Mouse (Mus musculus): Measurements from ENCODE around the gene Utp14a.
A peak's percentile ranks its signal among the peaks of the same experiment; 100 is the strongest.
"Not testable (repeated sequence)": the region's sequence is repeated elsewhere in the genome, so short reads cannot be mapped to it uniquely, and the experiment has no call there.

Utp14a gene

GRCm38 (mm10) chrX:48256468-48257007 lies at the start of gene Utp14a:
Utp14a (plus strand) TSS chrX:48256862.
- DNase-seq = peak; percentile 95 to 98

GRCm38 (mm10) chrX:48207761-48208487 lies 48.7 kb upstream of the Utp14a start:
- peak; percentile 61 to 67 for DNase-seq

- peak; percentile 92 to 94 for DNase-seq
Measured at GRCm38 (mm10) chrX:48208519-48209185, 48.0 kb upstream of the Utp14a start, which contains the start of gene Zdhhc9. Zdhhc9 (minus strand) TSS chrX:48208878.

GRCm38 (mm10) chrX:48209746-48210145 lies 46.9 kb upstream of the Utp14a start:
- DNase-seq = not testable (repeated sequence)

DNA sequence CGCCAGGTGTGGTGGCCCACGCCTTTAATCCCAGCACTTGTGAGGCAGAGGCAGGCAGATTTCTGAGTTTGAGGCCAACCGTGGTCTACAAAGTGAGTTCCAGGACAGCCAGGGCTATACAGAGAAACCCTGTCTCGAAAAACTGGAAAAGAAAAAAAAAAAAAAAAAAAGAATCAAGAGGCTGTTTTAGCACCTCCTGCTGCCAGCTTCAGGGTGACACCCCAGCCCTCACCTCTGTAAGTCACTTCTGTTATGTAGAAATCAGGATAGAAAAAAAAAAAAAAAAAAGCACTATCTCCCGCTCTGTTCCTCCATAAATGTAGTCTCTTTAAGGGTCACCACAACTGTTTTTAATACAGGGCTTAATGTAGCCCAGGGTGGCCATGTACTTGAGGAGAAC lies 37.2 kb upstream of the Utp14a start:
- no peak for DNase-seq

DNA sequence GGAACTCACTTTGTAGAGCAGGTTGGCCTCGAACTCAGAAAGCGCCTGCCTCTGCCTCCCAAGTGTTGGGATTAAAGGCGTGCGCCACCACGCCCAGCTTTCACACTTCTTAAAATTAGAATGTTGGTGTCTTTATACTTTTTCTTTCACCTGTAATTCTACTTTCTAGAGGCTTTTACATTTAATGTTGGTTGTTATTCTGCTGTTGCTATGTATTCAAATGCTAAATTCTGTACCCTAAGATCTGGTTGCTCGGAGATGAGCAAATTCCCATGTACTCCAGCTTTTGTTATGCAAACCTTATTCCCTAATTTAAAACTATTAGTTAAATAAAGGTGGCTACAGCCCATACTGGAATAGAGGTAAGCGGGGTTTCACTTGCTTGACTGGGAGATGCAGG lies 34.0 kb upstream of the Utp14a start:
- DNase-seq = no peak

- no peak for DNase-seq
Measured at GRCm38 (mm10) chrX:48226225-48226624, 30.4 kb upstream of the Utp14a start.

DNA sequence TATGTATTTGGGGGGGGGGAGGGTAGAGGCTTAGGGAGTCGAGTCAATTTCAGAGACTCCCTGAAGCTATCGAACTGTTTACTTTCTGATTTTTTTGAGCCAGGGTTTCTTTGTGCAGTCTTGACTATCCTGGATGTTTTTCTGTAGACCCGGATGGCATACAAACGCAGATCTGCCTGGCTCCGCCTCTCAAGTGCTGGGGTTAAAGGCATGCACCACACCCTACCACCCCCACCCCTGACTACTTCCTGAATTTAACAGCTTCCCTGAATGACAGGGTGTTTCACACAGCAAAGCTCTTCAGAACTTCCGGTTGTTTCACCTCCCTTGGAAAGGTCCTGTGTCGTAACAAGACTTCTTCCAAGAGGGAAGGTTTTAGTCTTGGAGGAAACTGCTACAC lies 22.2 kb upstream of the Utp14a start:
- no peak for DNase-seq

DNA sequence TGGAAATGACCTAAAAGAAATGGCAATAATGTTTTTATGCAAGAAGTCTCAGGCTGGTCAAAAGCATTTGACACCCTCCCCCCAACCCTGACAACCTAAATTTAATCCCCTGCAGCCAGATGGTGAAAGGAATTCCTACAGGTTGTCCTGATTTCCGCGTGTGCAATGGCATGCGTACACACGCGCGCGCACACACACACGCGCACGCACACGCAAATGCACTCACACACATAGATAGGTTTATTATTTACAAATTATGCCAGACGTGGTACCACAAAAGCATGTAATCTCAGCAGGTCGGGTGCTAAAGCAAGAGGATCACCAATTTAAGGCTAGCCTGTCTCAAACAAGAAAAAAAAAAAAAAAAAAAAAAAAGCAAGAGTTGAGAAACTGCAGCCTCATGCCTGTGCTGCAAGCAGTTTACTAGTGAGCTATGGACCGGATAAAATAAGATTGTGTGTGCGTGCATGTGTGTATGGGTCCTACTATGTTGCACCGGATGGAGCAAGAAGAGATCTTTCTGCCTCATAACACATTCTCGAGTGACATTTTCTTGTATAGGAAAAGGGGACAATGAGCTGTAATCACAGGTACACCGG lies 733 bp upstream of the Utp14a start:
- DNase-seq = peak; percentile 25 to 26

DNA sequence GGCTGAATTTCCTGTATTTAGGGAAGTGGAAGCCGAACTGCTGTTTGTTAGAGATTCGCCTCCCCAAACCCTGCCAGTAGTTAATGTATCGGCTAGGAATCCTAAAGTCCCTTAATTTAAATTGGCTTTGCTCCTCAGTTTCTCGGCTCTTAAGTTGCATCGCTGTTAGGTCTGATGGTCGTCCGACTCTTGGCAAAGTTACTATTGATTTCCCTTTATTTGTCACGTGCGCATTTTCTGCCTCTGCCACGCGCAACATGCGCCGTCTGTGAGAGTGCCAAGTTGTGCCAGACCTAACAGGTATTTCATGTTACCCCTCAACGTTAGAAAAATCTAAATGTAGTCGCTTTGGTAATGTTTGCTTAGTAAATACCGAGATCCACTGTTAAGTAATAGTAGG lies 349 bp downstream of the Utp14a start:
- DNase-seq = peak in 1 of 2 experiments; percentile 20

DNA sequence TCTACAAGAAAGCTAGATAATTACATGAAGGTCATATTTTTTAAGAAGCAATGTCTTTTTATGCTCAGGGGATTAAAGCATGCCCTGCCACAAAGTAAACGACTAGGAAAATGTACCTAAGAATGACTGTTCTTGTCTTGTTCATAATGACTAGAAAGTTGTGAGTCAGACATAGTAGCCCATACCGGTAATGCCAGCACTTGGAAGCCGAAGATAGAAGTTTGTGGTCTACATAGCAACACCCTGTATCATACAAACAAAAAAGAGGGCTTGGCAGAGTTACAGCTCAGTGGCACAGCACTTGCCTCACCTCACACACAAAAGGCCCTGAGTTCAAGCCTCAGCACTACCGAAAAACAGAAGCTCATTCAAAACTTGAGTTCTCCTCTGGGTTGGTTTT lies 15.0 kb downstream of the Utp14a start:
- DNase-seq = no peak

- DNase-seq = no peak
Measured at GRCm38 (mm10) chrX:48274634-48275033, 18.0 kb downstream of the Utp14a start.

DNA sequence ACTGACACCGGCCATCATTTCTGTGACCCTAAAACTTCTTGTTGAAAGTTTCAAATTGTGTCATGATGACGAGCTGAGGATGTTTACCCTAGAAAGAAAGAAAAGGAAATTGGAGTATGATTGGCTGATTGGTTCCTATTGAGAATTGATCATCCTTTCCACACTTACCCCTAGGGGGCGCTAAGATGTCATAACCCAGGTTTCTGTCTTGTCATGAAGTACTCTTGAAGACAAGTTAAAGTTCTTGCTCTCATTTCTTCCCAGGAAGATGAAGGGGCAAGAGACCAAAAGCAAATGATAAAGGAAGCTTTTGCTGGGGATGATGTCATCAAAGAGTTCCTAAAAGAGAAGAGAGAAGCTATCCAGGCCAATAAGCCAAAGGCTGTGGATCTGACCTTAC lies 21.4 kb downstream of the Utp14a start:
- peak; percentile 62 to 73 for DNase-seq

DNA sequence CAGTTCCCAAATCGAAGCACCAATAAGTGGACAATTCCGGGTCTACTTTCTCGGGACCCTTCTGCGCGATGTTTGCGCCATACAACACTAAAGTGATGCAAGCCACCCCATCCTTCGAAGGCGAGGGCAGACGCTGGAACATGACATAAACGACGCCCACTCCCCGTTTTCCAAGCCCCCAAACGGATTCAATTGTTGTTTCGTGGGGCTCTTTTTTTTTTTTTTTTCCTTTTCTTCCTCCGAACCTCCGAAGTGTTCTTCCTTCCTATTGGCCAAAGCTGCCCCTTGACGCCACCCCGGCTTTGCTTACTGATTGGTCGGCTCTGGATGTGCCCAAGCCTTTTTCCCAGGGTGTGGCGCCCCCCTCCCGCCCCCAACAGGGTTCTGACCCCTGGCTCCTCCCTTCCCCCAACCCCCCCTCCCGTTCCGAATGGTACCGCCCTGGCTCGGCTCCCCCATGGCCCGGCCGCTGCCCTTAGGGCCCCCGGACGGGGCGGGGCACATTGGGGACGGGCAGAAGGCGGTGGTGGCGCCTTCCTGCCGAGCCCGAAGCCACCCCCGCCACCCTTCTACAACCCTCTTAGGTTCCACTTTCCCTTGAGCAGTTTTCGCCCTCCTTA lies 27.8 kb downstream of the Utp14a start:
- DNase-seq = peak; percentile 87 to 89

- peak; percentile 77 to 88 for DNase-seq
Measured at GRCm38 (mm10) chrX:48285006-48285650, 28.5 kb downstream of the Utp14a start.

- peak in 1 of 2 experiments; percentile 62 for DNase-seq
Measured at GRCm38 (mm10) chrX:48285651-48286021, 29.0 kb downstream of the Utp14a start.

DNA sequence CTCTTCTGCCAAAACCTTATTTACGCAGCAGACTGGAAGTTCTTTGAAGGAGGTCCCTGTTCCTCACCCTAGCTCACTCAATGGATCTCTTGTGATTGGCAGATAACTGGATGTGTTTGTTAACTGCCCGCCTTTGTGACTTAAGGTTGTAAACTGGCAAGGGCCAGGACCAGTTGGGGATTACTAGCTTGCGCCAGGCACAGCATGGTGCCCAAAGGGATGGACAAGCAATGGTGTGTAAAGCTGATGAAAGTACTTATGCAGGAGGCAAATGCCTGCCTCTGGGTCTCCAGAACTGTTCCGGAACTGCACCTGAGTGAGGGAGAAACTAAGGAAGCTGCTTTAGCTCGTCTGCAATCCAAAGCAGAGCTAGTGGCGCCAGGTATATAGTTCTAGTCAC lies 29.8 kb downstream of the Utp14a start:
- DNase-seq = peak; percentile 30 to 42

DNA sequence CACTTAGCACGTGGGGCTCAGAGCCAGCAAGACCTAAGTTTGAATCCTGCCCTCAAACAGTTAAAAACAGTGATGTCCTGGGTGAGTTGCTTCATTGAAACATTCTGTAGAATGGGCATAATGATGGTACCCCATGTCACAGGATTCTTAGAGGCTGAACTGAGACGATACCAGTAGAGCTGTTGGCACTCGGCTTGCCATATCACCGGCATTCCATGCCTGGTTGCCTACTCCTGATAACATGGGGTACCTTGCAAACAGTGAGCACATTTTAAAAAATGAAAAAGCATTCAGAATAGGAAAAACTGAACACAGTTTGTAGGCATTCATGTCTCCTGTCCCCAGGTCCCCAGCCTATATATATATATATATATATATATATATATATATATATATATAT lies 31.3 kb downstream of the Utp14a start:
- DNase-seq = no peak

- DNase-seq = no peak
Measured at GRCm38 (mm10) chrX:48291413-48291812, 34.8 kb downstream of the Utp14a start.

DNA sequence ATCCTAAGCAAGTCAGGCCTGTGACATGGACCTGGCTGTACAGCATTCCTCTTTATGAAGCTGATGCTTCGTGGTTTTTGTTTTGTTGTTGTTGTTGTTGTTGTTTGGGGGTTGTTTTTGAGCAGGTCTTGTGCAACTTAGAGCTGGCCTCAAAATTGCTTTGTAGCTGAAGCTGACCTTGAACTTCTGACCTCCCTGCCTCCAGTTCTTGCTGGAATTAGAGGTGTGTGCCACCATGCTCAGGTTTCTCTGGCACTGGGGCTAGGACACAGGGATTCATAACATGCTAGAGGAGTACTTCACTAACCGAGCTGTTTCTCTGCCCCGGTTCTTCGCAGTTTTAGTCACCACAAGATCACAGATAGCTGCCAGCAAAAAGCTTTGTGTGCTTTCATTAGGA lies 48.7 kb downstream of the Utp14a start:
- no peak for DNase-seq

- peak; percentile 1 to 7 for DNase-seq
Measured at GRCm38 (mm10) chrX:48310706-48311517, 54.2 kb downstream of the Utp14a start.

GRCm38 (mm10) chrX:48311727-48312126 lies 55.1 kb downstream of the Utp14a start:
- DNase-seq = no peak

Measured in cerebellum, postnatal 14 days (tissue).